In the genomic region with DNA sequence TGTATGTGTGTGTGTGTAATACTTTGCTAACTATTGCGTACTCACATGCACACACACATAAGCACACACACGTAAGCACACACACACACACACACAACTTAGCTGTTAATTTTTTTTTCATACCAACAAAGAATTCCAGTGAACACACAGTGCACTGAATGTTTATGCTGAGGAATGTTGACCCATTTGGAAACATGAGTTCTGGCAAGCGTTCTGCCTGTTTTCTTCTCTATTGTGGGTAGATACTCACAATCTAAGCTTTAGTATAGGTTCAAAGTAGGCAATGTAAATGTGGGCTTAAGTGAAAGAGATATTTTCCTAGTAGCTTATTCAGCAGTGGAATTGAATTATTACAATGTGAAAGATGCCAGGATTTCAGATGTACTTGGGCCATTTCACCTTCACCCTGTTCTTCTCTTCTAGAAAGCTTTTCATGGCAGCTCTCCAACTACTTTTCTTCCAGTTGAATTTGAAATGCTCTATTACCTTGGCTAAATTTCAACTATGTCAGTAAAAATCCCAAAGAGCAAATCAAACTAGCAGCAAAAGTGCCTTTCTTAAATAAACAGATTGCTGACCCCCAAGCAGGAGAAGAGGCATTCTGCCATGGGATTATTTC, we compare ENCODE assay signal across 16 mouse cellular contexts.
A peak's percentile ranks its signal among the peaks of the same experiment; 100 is the strongest.
DNase-seq lines count a peak whose midpoint lies in the region; ATAC-seq and TF ChIP-seq lines count a peak whose summit lies in the region.
"Had no signal": no experiment of that assay in that cellular context is flagged by ENCODE, and none has a peak within 500 bp of the region (broad histone marks: within the 10 kb centered on the region; RNA-seq: fewer than 3 reads in every experiment).

No protein-coding gene starts in this region.

- no peak overlapping the region for H3K4me2 ChIP-seq in intestine, embryonic 14.5 days (ENCODE audit: low read length)
- H3K4me2 ChIP-seq in intestine, postnatal 0 days (replicated peaks; ENCODE audit: low read depth): no peak overlapping the region
- H3K4me2 ChIP-seq in lung, postnatal 0 days (replicated peaks; ENCODE audit: low read depth, low read length): no peak overlapping the region
- H3K4me2 ChIP-seq: forebrain, embryonic 15.5 days; heart, embryonic 15.5 days; liver, embryonic 12.5 days; midbrain, embryonic 11.5 days had no signal

- H3K9me3 ChIP-seq in intestine, embryonic 14.5 days (ENCODE audit: control insufficient read depth, low read length): no peaks in the 10 kb centered on the region
- no peaks in the 10 kb centered on the region for H3K9me3 ChIP-seq in intestine, postnatal 0 days (ENCODE audit: control insufficient read depth)
- no peaks in the 10 kb centered on the region for H3K9me3 ChIP-seq in lung, postnatal 0 days (ENCODE audit: low read length)
- H3K9me3 ChIP-seq: forebrain, embryonic 15.5 days; heart, embryonic 15.5 days; liver, embryonic 12.5 days had no signal

- no peak for DNase-seq in cerebellum, adult 8-10 months
- DNase-seq in intestine, embryonic 14.5 days (ENCODE audit: low spot score): no peak
- peak; percentile 7 for DNase-seq in lung, postnatal 0 days (ENCODE audit: low spot score)
- no peak for DNase-seq in lung, adult 2 months
- DNase-seq in thymus, postnatal 0 days (ENCODE audit: low spot score): no peak
- DNase-seq: adrenal gland, postnatal 25 days; heart, adult 18-20 months; lung, postnatal 36 days; right cerebral cortex, postnatal 14 days had no signal

- ATAC-seq in cerebellum, adult (ENCODE audit: insufficient number of reproducible peaks, low FRiP score, low TSS enrichment): peak; percentile 20; the same call in 1 of the 2 replicates
- no peak for ATAC-seq in intestine, embryonic 14.5 days (replicated peaks; ENCODE audit: low FRiP score, low TSS enrichment, low read depth)
- no peak for ATAC-seq in intestine, postnatal 0 days
- no peak for ATAC-seq in lung, postnatal 0 days
- ATAC-seq: forebrain, embryonic 15.5 days; liver, embryonic 12.5 days had no signal

- no peak overlapping the region for H3K4me3 ChIP-seq in intestine, embryonic 14.5 days (ENCODE audit: low read depth, low read length)
- no peak overlapping the region for H3K4me3 ChIP-seq in intestine, postnatal 0 days (ENCODE audit: low read depth, low read length)
- H3K4me3 ChIP-seq in lung, postnatal 0 days (ENCODE audit: low read depth, low read length): no peak overlapping the region
- H3K4me3 ChIP-seq in lung, adult 2 months (replicated peaks; ENCODE audit: extremely low read depth, low read depth, low read length): no peak overlapping the region
- H3K4me3 ChIP-seq in embryonic fibroblast, embryonic 13.5 days (ENCODE audit: insufficient read depth, low read length): no peak overlapping the region
- H3K4me3 ChIP-seq: forebrain, embryonic 15.5 days; heart, embryonic 15.5 days; liver, embryonic 12.5 days had no signal

- no peak for TF ChIP-seq EP300 in lung, postnatal 0 days (IDR thresholded peaks at IDR 0.05)

- no peaks in the 10 kb centered on the region for H3K27me3 ChIP-seq in intestine, embryonic 14.5 days (replicated peaks; ENCODE audit: control insufficient read depth, insufficient read depth, low read length)
- no peaks in the 10 kb centered on the region for H3K27me3 ChIP-seq in intestine, postnatal 0 days (replicated peaks; ENCODE audit: control insufficient read depth, insufficient read depth, low read length)
- H3K27me3 ChIP-seq in lung, postnatal 0 days (replicated peaks; ENCODE audit: insufficient read depth, low read length): no peaks in the 10 kb centered on the region
- H3K27me3 ChIP-seq: forebrain, embryonic 15.5 days; heart, embryonic 15.5 days; liver, embryonic 12.5 days had no signal

- H3K9ac ChIP-seq in intestine, embryonic 14.5 days (ENCODE audit: low read length): no peak overlapping the region
- H3K9ac ChIP-seq in intestine, postnatal 0 days (ENCODE audit: low read depth, low read length): no peak overlapping the region
- no peak overlapping the region for H3K9ac ChIP-seq in lung, postnatal 0 days (replicated peaks; ENCODE audit: low read depth)
- H3K9ac ChIP-seq: forebrain, embryonic 15.5 days; heart, embryonic 15.5 days; liver, embryonic 12.5 days had no signal

- 75% methylated on average over 3 of the region's 3 CpGs for WGBS in intestine, embryonic 14.5 days
- WGBS in intestine, postnatal 0 days: 76% methylated on average over 3 of the region's 3 CpGs
- 65% methylated on average over 3 of the region's 3 CpGs for WGBS in lung, postnatal 0 days
- WGBS in lung, adult 2 months: 63% methylated on average over 3 of the region's 3 CpGs

- H3K36me3 ChIP-seq in intestine, embryonic 14.5 days (ENCODE audit: control insufficient read depth, insufficient read depth, low read length): no peaks in the 10 kb centered on the region
- H3K36me3 ChIP-seq in intestine, postnatal 0 days (ENCODE audit: control insufficient read depth, insufficient read depth): no peaks in the 10 kb centered on the region
- no peaks in the 10 kb centered on the region for H3K36me3 ChIP-seq in lung, postnatal 0 days (ENCODE audit: insufficient read depth, low read length)
- H3K36me3 ChIP-seq: forebrain, embryonic 15.5 days; heart, embryonic 15.5 days; liver, embryonic 12.5 days had no signal

- H3K4me1 ChIP-seq in intestine, embryonic 14.5 days (replicated peaks; ENCODE audit: control insufficient read depth, insufficient read depth, low read length): no peaks in the 10 kb centered on the region
- no peaks in the 10 kb centered on the region for H3K4me1 ChIP-seq in intestine, postnatal 0 days (replicated peaks; ENCODE audit: control insufficient read depth, insufficient read depth, low read length)
- H3K4me1 ChIP-seq in lung, postnatal 0 days (ENCODE audit: insufficient read depth, low read depth, low read length): no peaks in the 10 kb centered on the region
- no peaks in the 10 kb centered on the region for H3K4me1 ChIP-seq in lung, adult 2 months (ENCODE audit: control insufficient read depth, insufficient read depth, low read length)
- no peaks in the 10 kb centered on the region for H3K4me1 ChIP-seq in embryonic fibroblast, embryonic 13.5 days (ENCODE audit: control insufficient read depth, insufficient read depth, low read length)
- H3K4me1 ChIP-seq: forebrain, embryonic 15.5 days; liver, embryonic 12.5 days had no signal

- TF ChIP-seq POLR2A in lung, adult 2 months (IDR thresholded peaks at IDR 0.05; ENCODE audit: borderline replicate concordance, extremely low read depth, low read depth, low read length): no peak
- TF ChIP-seq POLR2A in embryonic fibroblast, embryonic 13.5 days (IDR thresholded peaks at IDR 0.05; ENCODE audit: low read depth, low read length): no peak

- TF ChIP-seq CTCF in intestine, postnatal 0 days (IDR thresholded peaks at IDR 0.05; ENCODE audit: low read depth): no peak
- no peak for TF ChIP-seq CTCF in lung, postnatal 0 days (IDR thresholded peaks at IDR 0.05)
- TF ChIP-seq CTCF in lung, adult 2 months (IDR thresholded peaks at IDR 0.05; ENCODE audit: insufficient read depth, low read length): no peak
- TF ChIP-seq CTCF in embryonic fibroblast, embryonic 13.5 days (IDR thresholded peaks at IDR 0.05; ENCODE audit: borderline replicate concordance, insufficient read depth, low read length): no peak

- H3K27ac ChIP-seq in intestine, embryonic 14.5 days (ENCODE audit: low read depth): peak overlapping the region; percentile 39; the same call in 1 of the 2 replicates
- H3K27ac ChIP-seq in intestine, postnatal 0 days (ENCODE audit: low read depth, low read length): no peak overlapping the region
- no peak overlapping the region for H3K27ac ChIP-seq in lung, postnatal 0 days (ENCODE audit: low read length)
- peak overlapping the region; percentile 26 for H3K27ac ChIP-seq in embryonic fibroblast, embryonic 13.5 days (ENCODE audit: insufficient read depth, low read length)
- H3K27ac ChIP-seq: forebrain, embryonic 15.5 days; heart, embryonic 15.5 days; liver, embryonic 12.5 days had no signal

Comparison
In these comparisons a context has a peak if more than half of its experiments do, and no peak if none do; other contexts are left out.
1. H3K27ac ChIP-seq: peak in intestine, embryonic 14.5 days (single experiment) and embryonic fibroblast, embryonic 13.5 days (single experiment); none in intestine, postnatal 0 days (single experiment) and lung, postnatal 0 days (single experiment).